Mouse (Mus musculus): ENCODE measurements around the gene Gm49380.

GRCm38 (mm10) chr9:44086960-44087359, 26.3 kb downstream of the Gm49380 start:
- no peak for TF ChIP-seq CTCF (IDR thresholded peaks at IDR 0.05)
- TF ChIP-seq EP300 (IDR thresholded peaks at IDR 0.05): no peak

Measured in lung, postnatal 0 days (tissue).